ENCODE assay signal across 26 mouse cellular contexts in genomic region chr17:25900193-25900592, GRCm38 (mm10). TPM values are rescaled to one million over a fixed set of nuclear protein-coding genes. Genes with fewer than 3 reads are reported as not detected.
DNase-seq lines count a peak whose midpoint lies in the region; ATAC-seq and TF ChIP-seq lines count a peak whose summit lies in the region.
"Had no signal": no experiment of that assay in that cellular context is flagged by ENCODE, and none has a peak within 500 bp of the region (broad histone marks: within the 10 kb centered on the region; RNA-seq: fewer than 3 reads in every experiment).

No protein-coding gene starts in this region.

- in situ Hi-C loops in Patski (cut with MboI; ENCODE audit: low pct_unique_long_range_greater_than_20kb): no loop called here

- 0 out of 2 replicates have a peak, but pooled peaks cover 5% of the 10 kb centered on the region for H3K36me3 ChIP-seq in liver, postnatal 0 days (replicated peaks; ENCODE audit: insufficient read depth, low read length)
- H3K36me3 ChIP-seq in liver, embryonic 12.5 days: peaks cover 14% of the 10 kb centered on the region
- H3K36me3 ChIP-seq: hindbrain, embryonic 15.5 days had no signal

- POLR2A ChIA-PET in Patski (lab: Charles Lee): no interaction called here

- no peak for DNase-seq in layer of hippocampus, adult 2 months (ENCODE audit: low spot score in 2 of 2)
- DNase-seq in layer of hippocampus, postnatal 25 days (ENCODE audit: extremely low spot score in 1 of 2, low spot score in 1 of 2): no peak
- DNase-seq in liver, postnatal 0 days: no peak
- DNase-seq in Patski (ENCODE audit: low read depth, low spot score) (no peak), ZHBTc4 (ENCODE audit: low read depth, low spot score) (peak; percentile 65)
- no peak for DNase-seq in frontal cortex, postnatal 14 days (ENCODE audit: low spot score in 2 of 2)
- DNase-seq in cerebellum, adult 8-10 months: no peak
- DNase-seq: adrenal gland, adult 8-10 months; adrenal gland, postnatal 25 days; cerebellum, adult 11-12 months; cerebellum, adult 9-10 months; cerebellum, postnatal 14 days; gastrocnemius, adult 2 months; gastrocnemius, postnatal 14 days; heart, adult 11 months; heart, postnatal 14 days; heart, postnatal 4 days had no signal

- no peak for TF ChIP-seq EP300 in liver, postnatal 0 days (IDR thresholded peaks at IDR 0.05; ENCODE audit: low read depth)

- peak; percentile 46 for TF ChIP-seq CTCF in layer of hippocampus, adult 2 months (conservative IDR thresholded peaks at IDR 0.05)
- peak; percentile 21; the same call in 1 of the 2 replicates for TF ChIP-seq CTCF in liver, postnatal 0 days (IDR thresholded peaks at IDR 0.05; ENCODE audit: low read depth)
- TF ChIP-seq CTCF in Patski (IDR thresholded peaks at IDR 0.05): peak; percentile 29

- CTCF ChIA-PET in Patski (lab: Charles Lee): no interaction called here

- H3K4me1 ChIP-seq in liver, postnatal 0 days (ENCODE audit: insufficient read depth): 0 out of 2 replicates have a peak, but pooled peaks cover 2% of the 10 kb centered on the region
- H3K4me1 ChIP-seq in liver, embryonic 12.5 days: peaks cover 23% of the 10 kb centered on the region

- H3K27ac ChIP-seq in layer of hippocampus, adult 2 months: no peak overlapping the region
- no peak overlapping the region for H3K27ac ChIP-seq in liver, postnatal 0 days (ENCODE audit: low read depth)
- no peak overlapping the region for H3K27ac ChIP-seq in liver, embryonic 12.5 days
- H3K27ac ChIP-seq: forebrain, embryonic 10.5 days; gastrocnemius, adult 2 months; heart, embryonic 10.5 days; heart, embryonic 13.5 days; hindbrain, embryonic 12.5 days; hindbrain, embryonic 15.5 days had no signal

- no peak overlapping the region for H3K9ac ChIP-seq in liver, postnatal 0 days (replicated peaks)
- H3K9ac ChIP-seq in liver, embryonic 12.5 days: no peak overlapping the region
- H3K9ac ChIP-seq: heart, embryonic 13.5 days; hindbrain, embryonic 12.5 days; hindbrain, embryonic 15.5 days had no signal

- WGBS in liver, postnatal 0 days (ENCODE audit: insufficient replicate concordance): 93% methylated on average over 1 of the region's 1 CpGs
- 92% methylated on average over 1 of the region's 1 CpGs for WGBS in liver, embryonic 12.5 days (ENCODE audit: insufficient replicate concordance)

- no peaks in the 10 kb centered on the region for H3K9me3 ChIP-seq in liver, postnatal 0 days (ENCODE audit: low read length)
- H3K9me3 ChIP-seq in liver, embryonic 12.5 days (replicated peaks): no peaks in the 10 kb centered on the region
- H3K9me3 ChIP-seq: forebrain, embryonic 10.5 days; heart, embryonic 10.5 days; heart, embryonic 13.5 days; hindbrain, embryonic 12.5 days; hindbrain, embryonic 15.5 days had no signal

- no peaks in the 10 kb centered on the region for H3K27me3 ChIP-seq in liver, postnatal 0 days (ENCODE audit: insufficient read depth, low read length)
- no peaks in the 10 kb centered on the region for H3K27me3 ChIP-seq in liver, embryonic 12.5 days (replicated peaks)
- no peaks in the 10 kb centered on the region for H3K27me3 ChIP-seq in Patski
- H3K27me3 ChIP-seq: heart, embryonic 13.5 days; hindbrain, embryonic 12.5 days; hindbrain, embryonic 15.5 days had no signal

- H3K4me3 ChIP-seq in layer of hippocampus, adult 2 months: no peak overlapping the region
- no peak overlapping the region for H3K4me3 ChIP-seq in liver, postnatal 0 days (ENCODE audit: low read depth, low read length)
- no peak overlapping the region for H3K4me3 ChIP-seq in liver, embryonic 12.5 days
- H3K4me3 ChIP-seq: forebrain, embryonic 10.5 days; gastrocnemius, adult 2 months; heart, embryonic 10.5 days; heart, embryonic 13.5 days; hindbrain, embryonic 12.5 days; hindbrain, embryonic 15.5 days had no signal

- ATAC-seq in liver, postnatal 0 days: no peak
- no peak for ATAC-seq in liver, embryonic 12.5 days
- ATAC-seq in Patski: no peak
- ATAC-seq: activated CD4-positive, CD25-positive, alpha-beta regulatory T cell, adult 4 months; CD4-positive, CD25-positive, alpha-beta regulatory T cell, adult 4 months; forebrain, embryonic 14.5 days had no signal

- no peak overlapping the region for H3K4me2 ChIP-seq in liver, postnatal 0 days (ENCODE audit: low read depth, low read length)
- H3K4me2 ChIP-seq in liver, embryonic 12.5 days: no peak overlapping the region
- H3K4me2 ChIP-seq: heart, embryonic 13.5 days; hindbrain, embryonic 12.5 days; hindbrain, embryonic 15.5 days had no signal

RNA-seq across cellular contexts. Expression of gene Rab40c, which starts 19.3 kb away (rescaled TPM):
- 10 to 100 TPM; 50.1 to 51.1 TPM for total RNA-seq in layer of hippocampus, adult 2 months (2021)
- total RNA-seq in layer of hippocampus, postnatal 25 days (2021): 10 to 100 TPM; 41.0 to 52.9 TPM
- polyA plus RNA-seq in liver, postnatal 0 days (2015; fragmentation: Nextera tagmentation; extraction: Ambion mirVana): 6.5 and 7.3 TPM in 2 replicates
- polyA plus RNA-seq in liver, embryonic 12.5 days (2016; fragmentation: Nextera tagmentation; extraction: Ambion mirVana): 9.9 and 11.8 TPM in 2 replicates
- polyA plus RNA-seq in Patski (2021): 20.2 TPM

RNA-seq across cellular contexts. Expression of gene Wfikkn1, which starts 19.5 kb away (rescaled TPM):
- total RNA-seq in layer of hippocampus, adult 2 months (2021): 1 to 10 TPM; 1.7 to 2.8 TPM
- 1 to 10 TPM; 2.0 TPM for total RNA-seq in layer of hippocampus, postnatal 25 days (2021)
- polyA plus RNA-seq in liver, postnatal 0 days (2015; fragmentation: Nextera tagmentation; extraction: Ambion mirVana): 0.33 and 0.54 TPM in 2 replicates
- polyA plus RNA-seq in liver, embryonic 12.5 days (2016; fragmentation: Nextera tagmentation; extraction: Ambion mirVana): 0.83 and 0.91 TPM in 2 replicates
- 0.35 TPM for polyA plus RNA-seq in Patski (2021)

RNA-seq across cellular contexts. Expression of gene Mettl26, which starts 25.3 kb away (rescaled TPM):
- 10 to 100 TPM; 39.0 to 39.9 TPM for total RNA-seq in layer of hippocampus, adult 2 months (2021)
- total RNA-seq in layer of hippocampus, postnatal 25 days (2021): 10 to 100 TPM; 39.2 to 40.1 TPM
- polyA plus RNA-seq in liver, postnatal 0 days (2015; fragmentation: Nextera tagmentation; extraction: Ambion mirVana): 64.8 and 72.5 TPM in 2 replicates
- polyA plus RNA-seq in liver, embryonic 12.5 days (2016; fragmentation: Nextera tagmentation; extraction: Ambion mirVana): 52.3 and 53.5 TPM in 2 replicates
- 81.4 TPM for polyA plus RNA-seq in Patski (2021)

RNA-seq across cellular contexts. Expression of gene Mcrip2, which starts 31.6 kb away (rescaled TPM):
- 10 to 100 TPM; 20.9 to 21.6 TPM for total RNA-seq in layer of hippocampus, adult 2 months (2021)
- 10 to 100 TPM; 22.4 to 25.3 TPM for total RNA-seq in layer of hippocampus, postnatal 25 days (2021)
- 127 and 143 TPM in 2 replicates for polyA plus RNA-seq in liver, postnatal 0 days (2015; fragmentation: Nextera tagmentation; extraction: Ambion mirVana)
- 68.0 and 70.3 TPM in 2 replicates for polyA plus RNA-seq in liver, embryonic 12.5 days (2016; fragmentation: Nextera tagmentation; extraction: Ambion mirVana)
- 57.8 TPM for polyA plus RNA-seq in Patski (2021)

RNA-seq across cellular contexts. Expression of gene Wdr90, which starts 38.9 kb away (rescaled TPM):
- total RNA-seq in layer of hippocampus, adult 2 months (2021): 10 to 100 TPM; 21.7 to 24.6 TPM
- 10 to 100 TPM; 14.8 to 21.0 TPM for total RNA-seq in layer of hippocampus, postnatal 25 days (2021)
- polyA plus RNA-seq in liver, postnatal 0 days (2015; fragmentation: Nextera tagmentation; extraction: Ambion mirVana): 2.7 and 3.4 TPM in 2 replicates
- 19.5 and 19.6 TPM in 2 replicates for polyA plus RNA-seq in liver, embryonic 12.5 days (2016; fragmentation: Nextera tagmentation; extraction: Ambion mirVana)
- 27.7 TPM for polyA plus RNA-seq in Patski (2021)
